ENCODE assay signal across 13 mouse cellular contexts in genomic region chr7:63902604-63903210, GRCm38 (mm10). TPM values are rescaled to one million over a fixed set of nuclear protein-coding genes. Genes with fewer than 3 reads are reported as not detected.
A peak's percentile ranks its signal among the peaks of the same experiment; 100 is the strongest.
DNase-seq lines count a peak whose midpoint lies in the region; ATAC-seq and TF ChIP-seq lines count a peak whose summit lies in the region.
"Had no signal": no experiment of that assay in that cellular context is flagged by ENCODE, and none has a peak within 500 bp of the region (broad histone marks: within the 10 kb centered on the region; RNA-seq: fewer than 3 reads in every experiment).

No protein-coding gene starts in this region.

- TF ChIP-seq CTCF in liver, adult 2 months (IDR thresholded peaks at IDR 0.05; ENCODE audit: low read depth, low read length) = no peak
- no peak for TF ChIP-seq CTCF in liver, postnatal 0 days (IDR thresholded peaks at IDR 0.05; ENCODE audit: low read depth)

- peaks cover 13% of the 10 kb centered on the region for H3K4me1 ChIP-seq in heart, embryonic 11.5 days (ENCODE audit: control insufficient read depth, insufficient read depth, low read length)
- peaks cover 48% of the 10 kb centered on the region for H3K4me1 ChIP-seq in heart, embryonic 12.5 days (replicated peaks)
- peaks cover 59% of the 10 kb centered on the region for H3K4me1 ChIP-seq in liver, adult 2 months (ENCODE audit: control insufficient read depth, insufficient read depth, low read length)
- peaks cover 21% of the 10 kb centered on the region for H3K4me1 ChIP-seq in liver, embryonic 11.5 days (replicated peaks; ENCODE audit: control insufficient read depth, insufficient read depth, low read length)
- H3K4me1 ChIP-seq in embryonic facial prominence, embryonic 12.5 days = peaks cover 14% of the 10 kb centered on the region
- H3K4me1 ChIP-seq in liver, postnatal 0 days (ENCODE audit: insufficient read depth) = peaks cover 77% of the 10 kb centered on the region

- ATAC-seq in heart, embryonic 11.5 days (replicated peaks; ENCODE audit: insufficient number of reproducible peaks, low FRiP score, low TSS enrichment) = no peak
- no peak for ATAC-seq in heart, embryonic 12.5 days (ENCODE audit: insufficient number of reproducible peaks, low FRiP score)
- ATAC-seq in liver, embryonic 11.5 days (replicated peaks; ENCODE audit: low FRiP score) = no peak
- ATAC-seq in embryonic facial prominence, embryonic 12.5 days (ENCODE audit: insufficient number of reproducible peaks, insufficient read depth, low FRiP score, low TSS enrichment) = no peak
- no peak for ATAC-seq in liver, postnatal 0 days

- no peak overlapping the region for H3K9ac ChIP-seq in heart, embryonic 11.5 days (ENCODE audit: low read depth, low read length)
- no peak overlapping the region for H3K9ac ChIP-seq in heart, embryonic 12.5 days
- H3K9ac ChIP-seq in liver, adult 2 months (ENCODE audit: low read depth, low read length) = peak overlapping the region; percentile 69
- H3K9ac ChIP-seq in liver, embryonic 11.5 days (ENCODE audit: low read depth, low read length) = no peak overlapping the region
- H3K9ac ChIP-seq in embryonic facial prominence, embryonic 12.5 days = no peak overlapping the region
- no peak overlapping the region for H3K9ac ChIP-seq in liver, postnatal 0 days (replicated peaks)
- H3K9ac ChIP-seq: liver, embryonic 13.5 days had no signal

- no peak for TF ChIP-seq EP300 in liver, postnatal 0 days (IDR thresholded peaks at IDR 0.05; ENCODE audit: low read depth)

- H3K4me3 ChIP-seq in heart, embryonic 11.5 days (ENCODE audit: low read depth, low read length) = no peak overlapping the region
- H3K4me3 ChIP-seq in heart, embryonic 12.5 days = no peak overlapping the region
- no peak overlapping the region for H3K4me3 ChIP-seq in liver, adult 2 months (ENCODE audit: insufficient read depth, low read depth, low read length)
- H3K4me3 ChIP-seq in liver, embryonic 11.5 days (ENCODE audit: low read depth, low read length) = no peak overlapping the region
- H3K4me3 ChIP-seq in embryonic facial prominence, embryonic 12.5 days = no peak overlapping the region
- H3K4me3 ChIP-seq in liver, postnatal 0 days (ENCODE audit: low read depth, low read length) = no peak overlapping the region
- H3K4me3 ChIP-seq: liver, embryonic 13.5 days had no signal

- no peaks in the 10 kb centered on the region for H3K27me3 ChIP-seq in heart, embryonic 11.5 days (ENCODE audit: control insufficient read depth, insufficient read depth, low read length)
- no peaks in the 10 kb centered on the region for H3K27me3 ChIP-seq in heart, embryonic 12.5 days (replicated peaks)
- no peaks in the 10 kb centered on the region for H3K27me3 ChIP-seq in liver, adult 2 months (ENCODE audit: control insufficient read depth, insufficient read depth, low read length)
- peaks cover 5% of the 10 kb centered on the region for H3K27me3 ChIP-seq in liver, embryonic 11.5 days (replicated peaks; ENCODE audit: control insufficient read depth, insufficient read depth, low read length)
- no peaks in the 10 kb centered on the region for H3K27me3 ChIP-seq in embryonic facial prominence, embryonic 12.5 days
- H3K27me3 ChIP-seq in liver, postnatal 0 days (ENCODE audit: insufficient read depth, low read length) = no peaks in the 10 kb centered on the region

- WGBS in heart, embryonic 11.5 days (ENCODE audit: insufficient replicate concordance) = 44% methylated on average over 3 of the region's 3 CpGs
- WGBS in heart, embryonic 12.5 days = 56% methylated on average over 3 of the region's 3 CpGs
- 52% methylated on average over 3 of the region's 3 CpGs for WGBS in liver, adult 2 months
- WGBS in liver, embryonic 11.5 days = 64% methylated on average over 3 of the region's 3 CpGs
- WGBS in embryonic facial prominence, embryonic 12.5 days = 34% methylated on average over 3 of the region's 3 CpGs
- WGBS in liver, postnatal 0 days (ENCODE audit: insufficient replicate concordance) = 67% methylated on average over 3 of the region's 3 CpGs

- peak overlapping the region; percentile 22; the same call in 1 of the 2 replicates for H3K27ac ChIP-seq in heart, embryonic 11.5 days (ENCODE audit: low read depth, low read length)
- H3K27ac ChIP-seq in heart, embryonic 12.5 days (ENCODE audit: poor library complexity, severe bottlenecking) = no peak overlapping the region
- peak overlapping the region; percentile 100 for H3K27ac ChIP-seq in liver, adult 2 months (replicated peaks; ENCODE audit: insufficient read depth, low read depth, low read length)
- H3K27ac ChIP-seq in liver, embryonic 11.5 days (ENCODE audit: low read depth, low read length) = no peak overlapping the region
- peak overlapping the region; percentile 12; the same call in 1 of the 2 replicates for H3K27ac ChIP-seq in embryonic facial prominence, embryonic 12.5 days
- H3K27ac ChIP-seq in liver, postnatal 0 days (ENCODE audit: low read depth) = peak overlapping the region; percentile 84
- H3K27ac ChIP-seq: liver, embryonic 13.5 days had no signal

- no peaks in the 10 kb centered on the region for H3K9me3 ChIP-seq in heart, embryonic 11.5 days (replicated peaks; ENCODE audit: control insufficient read depth, low read length)
- H3K9me3 ChIP-seq in heart, embryonic 12.5 days (replicated peaks) = no peaks in the 10 kb centered on the region
- H3K9me3 ChIP-seq in liver, embryonic 11.5 days (ENCODE audit: control insufficient read depth, low read length) = no peaks in the 10 kb centered on the region
- H3K9me3 ChIP-seq in embryonic facial prominence, embryonic 12.5 days = no peaks in the 10 kb centered on the region
- no peaks in the 10 kb centered on the region for H3K9me3 ChIP-seq in liver, postnatal 0 days (ENCODE audit: low read length)
- H3K9me3 ChIP-seq: liver, embryonic 13.5 days had no signal

- no peaks in the 10 kb centered on the region for H3K36me3 ChIP-seq in heart, embryonic 11.5 days (ENCODE audit: control insufficient read depth, insufficient read depth, low read length)
- H3K36me3 ChIP-seq in heart, embryonic 12.5 days = no peaks in the 10 kb centered on the region
- no peaks in the 10 kb centered on the region for H3K36me3 ChIP-seq in liver, adult 2 months (ENCODE audit: control insufficient read depth, insufficient read depth, low read length)
- H3K36me3 ChIP-seq in liver, embryonic 11.5 days (ENCODE audit: control insufficient read depth, insufficient read depth, low read length) = no peaks in the 10 kb centered on the region
- no peaks in the 10 kb centered on the region for H3K36me3 ChIP-seq in embryonic facial prominence, embryonic 12.5 days
- peaks cover 3% of the 10 kb centered on the region; the same call in 1 of the 2 replicates for H3K36me3 ChIP-seq in liver, postnatal 0 days (replicated peaks; ENCODE audit: insufficient read depth, low read length)
- H3K36me3 ChIP-seq: liver, embryonic 13.5 days had no signal

- H3K79me2 ChIP-seq in liver, adult 2 months (ENCODE audit: control insufficient read depth, insufficient read depth, low read length) = peaks cover 76% of the 10 kb centered on the region; the same call in 1 of the 2 replicates

- TF ChIP-seq POLR2A in liver, adult 2 months (IDR thresholded peaks at IDR 0.05; ENCODE audit: extremely low read depth, insufficient read depth, low read length) = no peak

- no peak overlapping the region for H3K4me2 ChIP-seq in heart, embryonic 11.5 days
- no peak overlapping the region for H3K4me2 ChIP-seq in heart, embryonic 12.5 days
- H3K4me2 ChIP-seq in liver, embryonic 11.5 days = no peak overlapping the region
- H3K4me2 ChIP-seq in embryonic facial prominence, embryonic 12.5 days (replicated peaks) = no peak overlapping the region
- H3K4me2 ChIP-seq in liver, postnatal 0 days (ENCODE audit: low read depth, low read length) = no peak overlapping the region
- H3K4me2 ChIP-seq: liver, embryonic 13.5 days had no signal

- no peak for DNase-seq in liver, adult 2 months (ENCODE audit: extremely low read depth, low read depth, low spot score)
- DNase-seq in liver, embryonic 11.5 days (ENCODE audit: low spot score) = no peak
- no peak for DNase-seq in liver, postnatal 0 days
- no peak for DNase-seq in B cell, adult 2 months
- DNase-seq in left cerebral cortex, adult 9 months (ENCODE audit: low spot score in 2 of 2) = no peak
- DNase-seq: adrenal gland, postnatal 25 days; cerebellum, adult 9-11 months; gastrocnemius, postnatal 10 days; heart, postnatal 4 days; liver, embryonic 13.5 days had no signal

RNA-seq across cellular contexts. Expression of gene E030018B13Rik, which starts 13.9 kb away (rescaled TPM):
- polyA plus RNA-seq in heart, embryonic 11.5 days (2014; fragmentation: Nextera tagmentation; extraction: Ambion mirVana) = not detected in 2 replicates
- polyA plus RNA-seq in heart, embryonic 12.5 days (2016; fragmentation: Nextera tagmentation; extraction: Ambion mirVana) = not detected in 2 replicates
- 0.09 TPM in 1 of 2 replicates, not detected in the other for total RNA-seq in liver, adult 2 months (2014; rRNA removed)
- not detected in 2 replicates for polyA plus RNA-seq in liver, adult 2 months (2012; rRNA removed)
- polyA plus RNA-seq in liver, embryonic 11.5 days (2014; fragmentation: Nextera tagmentation; extraction: Ambion mirVana) = 0.25 TPM in 1 of 2 replicates, not detected in the other
- not detected in 2 replicates for polyA plus RNA-seq in embryonic facial prominence, embryonic 12.5 days (2016; fragmentation: Nextera tagmentation; extraction: Ambion mirVana)
- 0.14 TPM in 1 of 2 replicates, not detected in the other for polyA plus RNA-seq in liver, postnatal 0 days (2015; fragmentation: Nextera tagmentation; extraction: Ambion mirVana)
- total RNA-seq: adrenal gland, postnatal 25 days; gastrocnemius, postnatal 10 days; heart, postnatal 4 days had no signal
- polyA plus RNA-seq: liver, embryonic 13.5 days had no signal

RNA-seq across cellular contexts. Expression of gene Klf13, which starts 36.0 kb away (rescaled TPM):
- 16.3 and 18.8 TPM in 2 replicates for polyA plus RNA-seq in heart, embryonic 11.5 days (2014; fragmentation: Nextera tagmentation; extraction: Ambion mirVana)
- 16.7 and 17.4 TPM in 2 replicates for polyA plus RNA-seq in heart, embryonic 12.5 days (2016; fragmentation: Nextera tagmentation; extraction: Ambion mirVana)
- 26.2 and 26.4 TPM in 2 replicates for total RNA-seq in liver, adult 2 months (2014; rRNA removed)
- polyA plus RNA-seq in liver, adult 2 months (2012; rRNA removed) = 14.1 and 19.8 TPM in 2 replicates
- polyA plus RNA-seq in liver, embryonic 11.5 days (2014; fragmentation: Nextera tagmentation; extraction: Ambion mirVana) = 20.0 and 20.9 TPM in 2 replicates
- polyA plus RNA-seq in embryonic facial prominence, embryonic 12.5 days (2016; fragmentation: Nextera tagmentation; extraction: Ambion mirVana) = 21.3 and 21.4 TPM in 2 replicates
- 25.5 and 25.7 TPM in 2 replicates for polyA plus RNA-seq in liver, postnatal 0 days (2015; fragmentation: Nextera tagmentation; extraction: Ambion mirVana)

Comparison
In these comparisons a context has a peak if more than half of its experiments do, and no peak if none do; other contexts are left out.
1. H3K27ac ChIP-seq: peak in heart, embryonic 11.5 days (single experiment), liver, adult 2 months (single experiment), embryonic facial prominence, embryonic 12.5 days (single experiment) and liver, postnatal 0 days (single experiment); none in heart, embryonic 12.5 days (single experiment) and liver, embryonic 11.5 days (single experiment).